Mouse (Mus musculus): ENCODE results near the gene Papolb. TPM values are rescaled to one million over a fixed set of nuclear protein-coding genes. Genes with fewer than 3 reads are reported as not detected.

Papolb gene
- polyA plus RNA-seq, 1 experiment from 2014 or later = 0.08 TPM

DNA sequence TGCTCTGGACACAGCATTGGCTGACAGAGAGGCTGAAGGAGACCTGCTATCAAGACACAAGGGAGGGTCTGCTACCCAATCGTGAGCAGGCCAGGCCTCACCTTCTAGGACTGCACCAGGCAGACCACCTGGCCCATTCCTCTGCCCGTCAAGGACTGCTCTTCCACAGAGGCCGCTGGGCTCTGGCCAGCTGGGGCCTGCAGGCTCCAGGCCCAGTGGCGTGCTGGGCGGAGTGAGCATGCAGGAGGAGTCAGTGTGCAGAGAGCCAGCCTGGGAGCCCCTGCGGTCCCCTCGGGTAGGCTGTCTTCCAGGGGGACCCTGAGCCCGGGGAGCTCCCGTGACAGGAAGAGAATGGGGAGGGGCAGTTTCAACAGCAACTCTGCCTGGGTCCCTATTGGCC lies 43.2 kb downstream of the Papolb start:
- H3K4me1 ChIP-seq = no peaks in the 10 kb centered on the region
- no peaks in the 10 kb centered on the region for H3K9me3 ChIP-seq
- no peak overlapping the region for H3K27ac ChIP-seq (replicated peaks)
- H3K9ac ChIP-seq (replicated peaks) = no peak overlapping the region
- WGBS = 70% methylated on average over 9 of the region's 9 CpGs
- no peak overlapping the region for H3K4me2 ChIP-seq (replicated peaks)
- no peak overlapping the region for H3K4me3 ChIP-seq
- no peak for ATAC-seq (replicated peaks)
- no peaks in the 10 kb centered on the region for H3K27me3 ChIP-seq
- no peaks in the 10 kb centered on the region for H3K36me3 ChIP-seq

DNA sequence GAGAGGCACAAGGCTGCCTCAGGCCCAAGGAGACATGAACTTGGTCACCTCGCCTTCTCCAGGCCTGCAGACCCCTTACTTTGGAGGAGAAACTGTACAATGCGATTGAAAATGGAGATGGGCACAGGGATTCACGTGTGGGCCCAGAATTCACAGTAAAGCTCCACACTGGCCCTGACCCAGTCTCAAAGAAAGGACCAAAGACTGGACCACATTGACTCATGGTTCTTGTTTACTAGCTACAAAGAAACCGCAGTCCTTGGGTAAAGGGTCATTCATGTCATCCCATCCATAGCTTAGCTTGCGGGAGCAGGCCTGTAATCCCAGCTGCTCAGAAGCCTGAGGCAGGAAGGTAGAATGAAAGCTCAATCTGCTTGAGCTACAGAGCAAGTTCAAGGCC lies 46.3 kb downstream of the Papolb start:
- Histone ChIP-seq H3K27ac (replicated peaks) (no peak overlapping the region), H3K9me3 (no peaks in the 10 kb centered on the region), H3K27me3 (no peaks in the 10 kb centered on the region), H3K36me3 (no peaks in the 10 kb centered on the region), H3K4me3 (no peak overlapping the region), H3K4me1 (peaks cover 8% of the 10 kb centered on the region), H3K9ac (replicated peaks) (no peak overlapping the region), H3K4me2 (replicated peaks) (no peak overlapping the region)
- 93% methylated on average over 5 of the region's 5 CpGs for WGBS
- no peak for ATAC-seq (replicated peaks)

DNA sequence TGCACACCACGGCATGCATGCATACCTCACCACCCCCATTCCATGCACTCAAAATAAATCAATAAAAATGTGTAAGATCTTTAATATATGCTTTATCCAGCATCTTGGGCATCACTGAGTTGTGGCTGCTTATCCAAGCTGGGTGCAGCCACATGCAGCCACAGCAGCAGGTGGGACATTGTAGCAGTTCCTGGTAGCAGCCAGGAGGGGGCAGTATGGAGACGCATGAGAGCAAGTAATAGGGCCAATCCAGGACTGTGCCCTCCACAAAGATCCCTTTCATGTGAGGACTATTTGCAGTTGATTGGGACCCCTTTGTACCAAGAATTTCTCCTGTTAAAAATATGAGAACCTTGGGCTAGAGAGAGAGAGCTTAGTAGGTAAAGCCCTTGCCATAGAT lies 47.4 kb downstream of the Papolb start:
- H3K4me2 ChIP-seq (replicated peaks) = no peak overlapping the region
- no peaks in the 10 kb centered on the region for H3K36me3 ChIP-seq
- no peak overlapping the region for H3K4me3 ChIP-seq
- no peaks in the 10 kb centered on the region for H3K9me3 ChIP-seq
- no peak for ATAC-seq (replicated peaks)
- H3K27me3 ChIP-seq = no peaks in the 10 kb centered on the region
- no peak overlapping the region for H3K27ac ChIP-seq (replicated peaks)
- peaks cover 8% of the 10 kb centered on the region for H3K4me1 ChIP-seq
- H3K9ac ChIP-seq (replicated peaks) = no peak overlapping the region
- WGBS = 62% methylated on average over 2 of the region's 2 CpGs

DNA sequence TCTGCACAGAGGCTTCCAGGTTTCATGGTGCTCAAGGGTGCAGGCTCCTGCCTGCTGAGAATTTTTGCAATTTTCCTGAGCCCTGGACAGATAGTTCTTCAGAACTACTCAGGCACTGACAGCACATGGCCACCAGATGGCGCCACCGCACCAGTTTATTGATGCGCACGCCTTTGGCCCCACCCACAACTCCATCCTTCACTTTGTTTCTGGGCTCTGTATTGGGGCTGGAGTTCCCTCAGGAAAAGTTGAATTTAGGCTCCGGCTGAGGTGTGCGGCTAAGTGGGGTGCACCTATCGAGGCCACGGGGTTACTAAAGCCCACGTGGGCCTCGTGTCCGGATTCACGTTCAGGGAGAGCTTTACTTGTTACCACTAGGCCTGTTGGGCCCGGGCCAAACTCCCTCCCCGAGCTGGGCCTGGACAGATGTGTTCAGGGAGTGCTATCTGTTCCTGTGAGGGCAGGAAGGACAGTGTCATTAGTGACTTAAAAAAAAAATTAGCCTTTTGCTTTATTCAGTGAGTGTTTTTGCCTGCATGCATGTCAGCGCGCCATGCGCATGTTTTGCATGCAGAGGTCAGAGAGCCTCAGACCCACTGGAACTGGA lies 50.9 kb downstream of the Papolb start:
- no peak overlapping the region for H3K9ac ChIP-seq (replicated peaks)

DNA sequence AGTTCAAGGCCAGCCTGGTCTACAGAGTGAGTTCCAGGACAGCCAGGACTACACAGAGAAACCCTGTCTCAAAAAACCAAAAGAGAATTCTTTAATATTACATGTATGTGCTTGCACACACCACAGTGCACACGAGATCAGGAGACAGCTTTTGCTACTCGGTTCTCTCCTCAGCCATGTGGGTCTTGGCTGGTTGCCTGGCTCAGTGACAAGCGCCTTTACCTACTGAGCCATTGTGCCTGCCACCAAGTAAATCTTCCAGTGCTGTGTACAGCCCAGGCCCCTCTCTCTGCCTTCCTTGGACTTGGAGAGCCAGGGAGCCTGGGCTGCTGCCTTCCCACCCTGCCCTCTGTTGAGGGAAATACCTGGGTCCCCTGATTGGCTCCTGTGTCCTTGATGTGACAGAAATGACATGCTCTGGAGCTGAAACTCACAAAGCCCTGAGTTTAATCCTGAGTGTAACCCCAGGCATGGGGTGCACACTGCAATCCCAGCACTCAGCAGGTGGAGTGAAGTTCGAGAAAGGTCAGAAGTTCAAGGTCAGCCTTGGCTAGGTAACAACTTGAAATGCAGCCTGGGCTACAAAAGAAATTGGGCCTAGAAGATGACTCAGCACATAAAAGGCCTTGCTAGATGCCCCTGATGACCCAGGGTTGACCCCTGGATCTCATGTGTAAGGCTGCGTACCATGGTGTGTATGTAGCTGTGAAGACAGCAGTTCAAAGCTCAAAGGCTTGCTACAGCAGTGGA lies 51.8 kb downstream of the Papolb start:
- Histone ChIP-seq H3K4me2 (replicated peaks) (no peak overlapping the region), H3K36me3 (no peaks in the 10 kb centered on the region), H3K27ac (replicated peaks) (no peak overlapping the region), H3K27me3 (no peaks in the 10 kb centered on the region), H3K4me3 (no peak overlapping the region), H3K9me3 (no peaks in the 10 kb centered on the region), H3K4me1 (peaks cover 8% of the 10 kb centered on the region), H3K9ac (replicated peaks) (no peak overlapping the region)
- WGBS = 76% methylated on average over 5 of the region's 5 CpGs
- no peak for ATAC-seq (replicated peaks)

More for the DNA sequence above, 50.9 kb downstream of the Papolb start:
- H3K9me3 ChIP-seq = no peaks in the 10 kb centered on the region
- H3K27ac ChIP-seq (replicated peaks) = peak overlapping the region; percentile 46; the same call in 1 of the 2 replicates
- no peaks in the 10 kb centered on the region for H3K27me3 ChIP-seq
- H3K4me1 ChIP-seq = peaks cover 8% of the 10 kb centered on the region
- 29% methylated on average over 17 of the region's 17 CpGs for WGBS
- peak overlapping the region; percentile 26; the same call in 1 of the 2 replicates for H3K4me2 ChIP-seq (replicated peaks)
- H3K36me3 ChIP-seq = no peaks in the 10 kb centered on the region
- ATAC-seq (replicated peaks) = peak; percentile 42
- no peak overlapping the region for H3K4me3 ChIP-seq

DNA sequence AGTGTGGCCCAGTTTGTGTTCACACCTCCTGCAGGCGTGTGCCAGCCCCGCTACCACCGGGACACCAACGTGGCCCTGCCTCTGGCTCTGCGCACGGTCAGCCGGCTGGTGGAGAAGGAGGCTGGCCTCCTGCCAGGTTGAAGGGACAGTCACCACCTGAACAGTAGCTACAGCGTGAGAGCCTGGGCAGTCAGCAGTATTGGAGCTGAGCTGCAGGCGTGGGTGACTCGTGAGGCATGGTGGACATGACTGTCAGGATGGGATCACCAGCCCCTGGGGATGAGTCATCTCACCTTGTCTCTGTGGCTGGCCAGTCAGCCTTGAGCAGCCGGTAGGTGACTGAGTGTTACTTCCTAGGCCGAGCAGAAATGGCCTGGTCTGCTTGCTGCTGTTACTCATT lies 52.5 kb downstream of the Papolb start:
- Histone ChIP-seq H3K9ac (replicated peaks) (no peak overlapping the region), H3K4me1 (peaks cover 8% of the 10 kb centered on the region), H3K9me3 (no peaks in the 10 kb centered on the region), H3K27ac (replicated peaks) (no peak overlapping the region), H3K27me3 (no peaks in the 10 kb centered on the region), H3K4me2 (replicated peaks) (no peak overlapping the region), H3K4me3 (no peak overlapping the region), H3K36me3 (0 out of 2 replicates have a peak, but pooled peaks cover 2% of the 10 kb centered on the region)
- WGBS = 95% methylated on average over 12 of the region's 12 CpGs
- no peak for ATAC-seq (replicated peaks)

Other genes starting within 250 kb of the Papolb start
- 3.9 TPM in 2 replicates for gene Foxk1, start 128.6 kb downstream of the Papolb start, polyA plus RNA-seq (2015; fragmentation: Nextera tagmentation; extraction: Ambion mirVana)
- 15.0 and 15.1 TPM in 2 replicates for gene Ap5z1, start 66.1 kb downstream of the Papolb start, polyA plus RNA-seq (2015; fragmentation: Nextera tagmentation; extraction: Ambion mirVana)
- gene Radil, start 21.0 kb upstream of the Papolb start, polyA plus RNA-seq (2015; fragmentation: Nextera tagmentation; extraction: Ambion mirVana) = 11.0 and 14.4 TPM in 2 replicates
- gene Mmd2, start 78.7 kb upstream of the Papolb start, polyA plus RNA-seq (2015; fragmentation: Nextera tagmentation; extraction: Ambion mirVana) = 76.8 and 79.9 TPM in 2 replicates
- 48.8 and 51.0 TPM in 2 replicates for gene Wipi2, start 97.6 kb upstream of the Papolb start, polyA plus RNA-seq (2015; fragmentation: Nextera tagmentation; extraction: Ambion mirVana)
- gene Slc29a4, start 162.4 kb upstream of the Papolb start, polyA plus RNA-seq (2015; fragmentation: Nextera tagmentation; extraction: Ambion mirVana) = 82.8 and 85.4 TPM in 2 replicates